Mouse (Mus musculus) frontal cortex, postnatal 10 days (tissue): ENCODE results near the gene Usp2.

Experiments used
- DNase-seq, 2 experiments: peaks; one replicate each; pipeline ENCODE4 v3.0.0; 2022; ENCODE audit warnings: low spot score in 2 of 2, mixed read lengths in 1 of 2

The Usp2 gene

GRCm38 (mm10) chr9:44119948-44120465 is 53.2 kb downstream of the Usp2 start:
- DNase-seq: no peak

- no peak for DNase-seq
Observed at GRCm38 (mm10) chr9:44124317-44124716, 57.5 kb downstream of the Usp2 start.

DNA sequence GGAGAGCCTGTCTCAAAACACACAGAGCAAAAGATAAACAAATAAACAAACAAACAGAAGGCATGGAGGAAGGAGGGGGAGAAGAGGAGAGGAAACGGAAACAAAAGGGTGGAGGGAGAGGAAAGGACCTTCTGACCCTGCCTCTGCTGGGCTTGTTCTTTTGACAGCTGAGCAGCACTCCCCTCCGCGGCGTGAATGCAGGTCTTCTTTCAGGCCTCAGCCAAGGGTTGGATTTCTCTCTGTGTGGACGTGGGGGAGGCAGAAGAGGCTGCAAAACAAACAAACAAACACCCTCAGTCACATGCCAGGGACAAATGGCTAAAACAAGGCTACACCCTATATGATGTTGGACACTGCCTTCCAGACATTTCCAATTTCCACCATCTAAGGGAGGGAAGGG is 58.2 kb downstream of the Usp2 start:
- DNase-seq: no peak

- peak; percentile 71 to 82 for DNase-seq
Observed at GRCm38 (mm10) chr9:44125546-44126428, 59.0 kb downstream of the Usp2 start.

GRCm38 (mm10) chr9:44126746-44127145 is 59.9 kb downstream of the Usp2 start:
- no peak for DNase-seq

DNA sequence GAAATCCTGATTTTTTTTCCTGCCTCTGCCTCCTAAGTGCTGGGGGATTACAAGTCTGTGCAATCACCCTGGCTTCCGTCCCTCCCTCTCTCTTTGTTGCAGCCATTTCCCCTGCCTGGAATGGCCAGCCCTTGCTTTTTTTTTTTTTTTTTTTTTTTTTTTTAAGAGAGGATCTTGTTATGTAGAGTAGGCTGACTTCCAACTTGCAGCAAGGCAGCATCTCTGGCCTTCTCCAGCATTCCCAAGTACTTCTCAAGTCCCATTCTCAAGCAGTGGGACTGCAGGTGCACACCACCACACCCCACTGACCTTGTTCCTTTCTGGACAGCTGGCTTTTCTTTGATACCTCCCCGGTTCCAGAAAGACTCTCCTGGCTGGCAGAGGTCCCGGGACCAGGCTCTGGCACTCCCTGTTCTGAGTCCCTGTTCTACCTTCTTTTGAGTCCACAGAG is 60.6 kb downstream of the Usp2 start:
- DNase-seq: no peak

GRCm38 (mm10) chr9:44129633-44130032 is 62.8 kb downstream of the Usp2 start:
- no peak for DNase-seq

- no peak for DNase-seq
Observed at GRCm38 (mm10) chr9:44130034-44130433, 63.2 kb downstream of the Usp2 start.

GRCm38 (mm10) chr9:44130581-44131275 is 63.9 kb downstream of the Usp2 start:
- no peak for DNase-seq

- DNase-seq: no peak
Observed at GRCm38 (mm10) chr9:44131276-44131590, 64.4 kb downstream of the Usp2 start.

GRCm38 (mm10) chr9:44132200-44132599 is 65.4 kb downstream of the Usp2 start:
- DNase-seq: no peak

DNA sequence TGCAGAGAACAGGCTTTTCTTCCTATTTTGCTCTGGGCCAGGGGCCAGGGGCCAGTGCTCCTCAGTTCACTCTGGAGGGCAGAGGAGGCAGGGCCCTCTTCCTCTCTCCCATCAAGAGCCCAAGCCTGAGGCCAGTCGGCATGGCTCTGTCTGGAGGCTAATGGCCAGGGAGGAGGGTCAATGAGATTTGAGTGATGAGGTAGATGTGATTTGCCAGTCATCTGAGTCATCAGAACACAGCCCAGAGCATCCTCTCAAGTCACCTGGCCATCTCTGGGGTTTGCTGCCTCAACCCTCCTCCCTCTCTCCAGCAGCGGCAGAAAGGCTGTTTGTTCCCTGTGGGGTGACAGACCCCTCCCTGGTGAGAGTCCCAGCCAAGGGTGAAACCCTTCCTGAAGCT is 66.5 kb downstream of the Usp2 start:
- DNase-seq: no peak

DNA sequence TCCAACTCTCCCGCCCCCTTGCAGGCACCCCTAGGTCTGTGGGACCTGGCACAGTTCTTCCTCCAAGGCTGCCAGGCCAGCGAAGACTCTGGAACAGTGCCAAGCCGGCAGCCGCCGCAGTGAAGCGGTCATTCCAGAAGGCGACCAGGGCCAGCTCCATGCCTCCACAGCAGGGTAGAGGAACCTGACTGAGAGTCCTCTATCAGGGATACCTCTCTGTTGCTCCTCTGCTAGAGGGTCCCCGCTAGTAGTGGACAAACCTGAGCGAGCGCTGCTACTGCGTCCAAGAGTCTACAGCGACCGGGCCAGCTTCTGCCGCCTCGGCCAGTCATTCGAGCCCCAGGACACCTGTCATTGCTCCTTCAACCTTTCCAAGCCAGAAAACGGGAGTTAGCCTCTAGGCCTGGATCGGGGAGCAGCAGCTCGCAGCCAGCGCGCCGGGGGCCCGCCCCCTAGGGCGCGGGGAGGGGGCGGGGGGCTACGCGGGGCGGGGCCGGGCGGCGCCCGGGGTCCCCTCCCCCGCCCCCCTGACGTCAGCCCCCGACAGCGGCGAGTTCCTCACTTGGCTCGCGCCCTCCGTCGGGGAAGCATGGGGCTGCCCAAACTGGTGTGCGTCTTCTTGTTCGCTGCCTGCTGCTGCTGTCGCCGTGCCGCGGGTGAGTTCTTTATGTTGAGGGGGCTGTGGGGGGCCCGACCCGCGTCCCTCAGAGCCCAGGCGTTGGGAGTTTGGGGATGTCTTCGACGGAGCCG is 67.5 kb downstream of the Usp2 start, which contains the start of gene Mcam:
Gene Mcam (plus strand): TSS at position 369 of the 750 bp plus-strand sequence.
- peak in 1 of 2 experiments; percentile 53 for DNase-seq

DNA sequence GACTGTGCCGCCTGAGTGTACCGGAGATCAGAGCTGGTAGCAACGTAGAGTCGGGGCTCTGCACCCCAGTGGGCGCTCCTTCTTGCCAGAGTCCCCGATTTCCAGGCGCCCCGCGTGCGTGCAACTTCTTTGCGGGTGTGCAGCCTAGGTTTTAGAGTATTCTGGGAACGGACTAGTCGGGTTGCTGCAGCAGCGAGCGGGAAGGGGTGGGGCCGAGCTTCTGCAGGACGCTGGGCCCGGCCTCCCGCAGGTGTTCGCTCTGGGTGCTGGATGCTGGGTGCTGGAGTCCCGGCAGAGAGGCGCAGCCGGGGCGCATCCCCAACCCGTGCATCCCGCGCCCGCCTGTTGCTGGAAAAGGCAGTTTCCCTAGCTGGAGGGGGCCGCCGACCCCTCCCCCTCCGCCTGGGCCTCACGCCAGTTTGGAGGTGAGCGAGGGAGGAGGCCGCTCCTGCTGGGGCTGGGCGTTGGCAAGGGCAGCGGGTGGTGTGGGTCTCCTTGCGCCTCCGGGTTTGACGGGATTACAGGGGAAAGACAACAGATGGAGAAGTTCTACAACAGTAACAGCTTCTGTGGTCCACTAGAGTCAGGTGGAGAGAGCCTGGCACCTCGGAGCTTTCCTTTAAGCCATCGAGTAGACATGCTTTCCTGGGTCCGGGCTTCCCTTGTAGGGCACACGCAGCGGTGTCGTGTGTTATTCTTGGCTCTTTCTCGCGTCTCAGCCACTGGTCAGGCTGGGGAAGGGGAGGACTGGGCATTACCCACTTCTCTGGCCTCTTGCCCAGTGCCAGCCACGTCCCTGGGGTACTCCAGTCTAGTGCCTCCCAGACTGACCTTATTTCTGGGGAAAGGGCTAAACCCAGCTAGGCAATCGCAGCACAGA is 68.3 kb downstream of the Usp2 start:
- no peak for DNase-seq

DNA sequence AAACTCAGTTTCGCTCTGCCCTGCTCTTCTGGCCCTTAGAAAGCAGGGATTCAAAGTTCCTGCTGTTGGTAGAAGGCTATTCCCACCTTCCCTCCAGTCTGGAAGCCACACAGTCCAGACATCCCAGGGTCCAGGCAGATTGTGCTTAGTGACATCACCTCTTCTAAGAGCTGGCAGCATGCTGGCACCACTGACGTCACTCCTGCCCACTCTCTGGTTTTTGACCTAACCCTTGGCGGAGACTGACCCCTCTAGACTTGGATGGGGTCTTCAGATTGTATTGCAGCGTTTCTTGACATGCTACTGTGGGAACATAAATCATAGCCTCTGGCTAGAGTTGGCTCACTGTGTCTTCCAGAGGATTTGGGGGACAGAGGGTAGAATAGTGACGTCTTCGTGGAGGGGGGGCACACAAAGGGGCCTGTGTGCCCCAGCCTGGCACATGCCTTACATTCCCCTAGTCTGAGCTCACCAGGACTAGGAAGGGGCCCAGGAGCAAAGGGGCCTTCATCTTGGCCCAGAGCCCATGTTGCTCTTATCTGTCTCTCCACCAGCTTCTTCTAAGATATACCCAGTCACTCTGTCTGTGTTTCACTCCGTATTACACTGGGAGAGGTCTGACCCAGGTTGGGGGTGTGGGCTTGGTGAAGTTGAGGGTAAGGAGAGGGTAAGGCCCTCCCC is 69.0 kb downstream of the Usp2 start:
- DNase-seq: no peak

- no peak for DNase-seq
Observed at GRCm38 (mm10) chr9:44137846-44138245, 71.0 kb downstream of the Usp2 start.

DNA sequence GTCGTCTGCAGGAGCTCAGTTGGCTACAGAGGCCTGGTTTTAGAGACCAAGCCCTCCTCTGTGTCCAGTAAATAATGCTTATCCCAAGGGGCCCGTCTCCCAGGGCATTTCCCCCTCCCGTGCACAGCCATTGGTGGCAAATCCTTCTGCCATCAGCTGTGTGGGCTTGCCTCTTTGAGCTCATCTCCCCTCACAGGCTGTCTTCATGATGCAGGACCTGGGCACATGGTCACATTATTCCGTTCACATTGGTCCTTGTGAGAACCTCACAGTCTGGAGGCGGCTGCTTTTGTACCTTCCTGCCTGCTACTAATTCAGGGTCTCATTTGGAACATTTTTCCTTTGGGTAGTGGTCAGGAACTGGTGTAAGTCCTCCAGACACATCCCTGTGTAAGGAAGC is 75.1 kb downstream of the Usp2 start:
- no peak for DNase-seq

- DNase-seq: no peak
Observed at GRCm38 (mm10) chr9:44143421-44143820, 76.6 kb downstream of the Usp2 start.

- no peak for DNase-seq
Observed at GRCm38 (mm10) chr9:44144023-44144717, 77.3 kb downstream of the Usp2 start.

DNA sequence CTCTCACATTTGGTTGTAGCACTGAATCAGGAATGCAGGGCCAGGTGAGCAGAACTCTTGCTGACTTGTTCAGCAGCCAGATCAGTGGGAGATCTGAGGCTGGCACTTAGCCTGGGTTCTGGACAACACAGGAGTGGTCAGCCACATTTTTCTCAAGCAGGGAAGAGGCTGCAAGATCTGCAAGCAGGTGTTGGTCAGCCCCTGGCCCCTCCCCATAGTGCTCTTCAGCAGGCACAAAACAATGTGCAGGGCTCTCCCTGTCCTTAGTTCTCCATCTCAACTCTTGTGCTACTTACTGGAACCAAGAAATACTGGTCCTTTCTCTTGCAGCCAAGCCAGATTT is 77.9 kb downstream of the Usp2 start:
- DNase-seq: no peak
